9 mouse cellular contexts compared by ENCODE assay signal in the genomic region with DNA sequence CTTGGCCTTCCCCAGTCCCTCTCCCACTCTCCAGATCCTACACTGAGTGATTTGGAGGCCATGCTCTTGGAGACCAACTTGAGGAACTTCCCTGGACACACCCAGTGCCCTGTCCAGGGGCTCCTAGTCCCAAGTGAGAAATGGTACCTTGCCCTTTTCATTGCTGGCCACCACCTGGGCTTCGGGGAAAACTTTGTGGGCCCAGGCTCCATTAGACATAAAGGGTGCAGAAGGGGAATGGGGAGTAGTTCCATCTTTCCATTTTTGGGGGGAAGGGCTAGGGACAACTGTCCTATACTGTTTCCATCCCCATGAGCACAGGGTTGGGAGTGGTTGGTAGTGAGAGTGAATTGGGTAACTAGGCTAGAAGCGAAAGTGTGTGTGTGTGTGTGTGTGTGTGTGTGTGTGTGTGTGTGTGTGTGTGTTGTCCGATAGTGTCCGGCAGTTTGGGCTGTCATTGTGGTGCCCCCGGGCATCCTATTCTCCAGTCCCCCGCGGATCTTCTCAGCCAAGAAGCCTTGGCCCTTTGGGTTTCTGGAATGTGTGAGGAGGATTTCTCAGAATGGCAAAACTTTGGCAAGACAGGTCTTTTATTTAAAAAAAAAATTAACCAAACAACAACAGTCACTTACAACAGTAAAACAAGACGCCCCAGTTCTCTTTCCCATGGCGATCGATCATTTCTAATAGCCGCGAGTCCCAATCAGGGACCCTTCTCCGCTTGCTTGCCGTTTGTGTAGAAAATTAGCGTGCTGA. TPM values are rescaled to one million over a fixed set of nuclear protein-coding genes. Genes with fewer than 3 reads are reported as not detected.
DNase-seq lines count a peak whose midpoint lies in the region; TF ChIP-seq lines count a peak whose summit lies in the region.
"Had no signal": no experiment of that assay in that cellular context is flagged by ENCODE, and none has a peak within 500 bp of the region (broad histone marks: within the 10 kb centered on the region; RNA-seq: fewer than 3 reads in every experiment).

No protein-coding gene starts in this region.

- no peaks in the 10 kb centered on the region for H3K4me1 ChIP-seq in kidney, adult 2 months (ENCODE audit: control insufficient read depth, insufficient read depth, low read length)
- H3K4me1 ChIP-seq in bone marrow, adult 2 months (ENCODE audit: control insufficient read depth, insufficient read depth, low read length), result no peaks in the 10 kb centered on the region
- peaks cover 45% of the 10 kb centered on the region for H3K4me1 ChIP-seq in limb, embryonic 10.5 days
- H3K4me1 ChIP-seq in small intestine, adult 2 months (ENCODE audit: control insufficient read depth, insufficient read depth, insufficient read length, low read length), result 0 out of 2 replicates have a peak, but pooled peaks cover 2% of the 10 kb centered on the region

- no peaks in the 10 kb centered on the region for H3K36me3 ChIP-seq in kidney, adult 2 months (ENCODE audit: control insufficient read depth, insufficient read depth, low read length)
- no peaks in the 10 kb centered on the region for H3K36me3 ChIP-seq in limb, embryonic 10.5 days
- H3K36me3 ChIP-seq in small intestine, adult 2 months (ENCODE audit: control insufficient read depth, insufficient read depth, low read length), result no peaks in the 10 kb centered on the region

- TF ChIP-seq POLR2A in kidney, adult 2 months (IDR thresholded peaks at IDR 0.05; ENCODE audit: low read depth, low read length), result no peak
- no peak for TF ChIP-seq POLR2A in bone marrow, adult 2 months (IDR thresholded peaks at IDR 0.05; ENCODE audit: borderline replicate concordance, control insufficient read depth, low read depth, low read length)
- TF ChIP-seq POLR2A in small intestine, adult 2 months (IDR thresholded peaks at IDR 0.05; ENCODE audit: low read depth, low read length), result no peak

- H3K4me3 ChIP-seq in kidney, adult 2 months (ENCODE audit: insufficient read depth, low read depth, low read length), result peak overlapping the region; percentile 55
- peak overlapping the region; percentile 64 for H3K4me3 ChIP-seq in bone marrow, adult 2 months (replicated peaks; ENCODE audit: control insufficient read depth, low read depth, low read length)
- peak overlapping the region; percentile 67 for H3K4me3 ChIP-seq in limb, embryonic 10.5 days
- H3K4me3 ChIP-seq in small intestine, adult 2 months (ENCODE audit: low read depth, low read length), result peak overlapping the region; percentile 51

- TF ChIP-seq CTCF in kidney, adult 2 months (conservative IDR thresholded peaks at IDR 0.05; ENCODE audit: insufficient read depth, insufficient read length, low read depth, low read length), result no peak
- TF ChIP-seq CTCF in bone marrow, adult 2 months (IDR thresholded peaks at IDR 0.05; ENCODE audit: control insufficient read depth, insufficient read depth, low read length), result no peak
- no peak for TF ChIP-seq CTCF in small intestine, adult 2 months (IDR thresholded peaks at IDR 0.05; ENCODE audit: extremely low read depth, insufficient read length, insufficient replicate concordance, low read depth, low read length)

- 5% methylated on average over 15 of the region's 15 CpGs for WGBS in kidney, adult 2 months
- 6% methylated on average over 15 of the region's 15 CpGs for WGBS in bone marrow, adult 2 months
- 2% methylated on average over 15 of the region's 15 CpGs for WGBS in limb, embryonic 10.5 days
- WGBS in small intestine, adult 2 months, result 7% methylated on average over 15 of the region's 15 CpGs

- DNase-seq in kidney, adult 2 months, result peak; percentile 32
- DNase-seq in kidney, adult 8-10 months, result no peak
- peak; percentile 44 for DNase-seq in heart, adult 8-10 months (ENCODE audit: low spot score)
- peak; percentile 45 for DNase-seq in limb, embryonic 10.5 days (ENCODE audit: low spot score)
- DNase-seq in urinary bladder, adult 18-20 months (ENCODE audit: low spot score in 2 of 2), result no peak
- DNase-seq in layer of hippocampus, adult 9-11 months, result no peak

- H3K27me3 ChIP-seq in kidney, adult 2 months (replicated peaks; ENCODE audit: control insufficient read depth, insufficient read depth, low read length), result no peaks in the 10 kb centered on the region; the same call in 1 of the 2 replicates
- H3K27me3 ChIP-seq in limb, embryonic 10.5 days (ENCODE audit: low read depth, poor library complexity, severe bottlenecking), result peaks cover 62% of the 10 kb centered on the region
- H3K27me3 ChIP-seq in small intestine, adult 2 months (ENCODE audit: control insufficient read depth, insufficient read depth, low read length), result peaks cover 42% of the 10 kb centered on the region

- H3K27ac ChIP-seq in kidney, adult 2 months (ENCODE audit: insufficient read depth, low read depth, low read length), result peak overlapping the region; percentile 18; the same call in 1 of the 2 replicates
- H3K27ac ChIP-seq in bone marrow, adult 2 months (ENCODE audit: control insufficient read depth, insufficient read depth, low read depth, low read length, poor library complexity), result peak overlapping the region; percentile 56
- peak overlapping the region; percentile 89 for H3K27ac ChIP-seq in limb, embryonic 10.5 days
- peak overlapping the region; percentile 20 for H3K27ac ChIP-seq in small intestine, adult 2 months (ENCODE audit: insufficient read depth, low read depth, low read length)

- no peaks in the 10 kb centered on the region for H3K9me3 ChIP-seq in limb, embryonic 10.5 days (replicated peaks)

RNA-seq across cellular contexts. Expression of a gene that starts 2.2 kb away (rescaled TPM):
- 11.9 and 12.2 TPM in 2 replicates for polyA plus RNA-seq in kidney, adult 2 months (2012; rRNA removed)
- 70.8 and 188 TPM in 2 replicates for polyA plus RNA-seq in bone marrow, adult 2 months (2011; ENCODE audit: insufficient read depth, insufficient read length, low replicate concordance, missing spikeins)
- 10 to 100 TPM; 10.5 to 15.1 (median 11.7) TPM for total RNA-seq in heart, adult 8-10 months (2022)
- polyA plus RNA-seq in limb, embryonic 10.5 days (2016; fragmentation: Nextera tagmentation; extraction: Ambion mirVana), result 7.4 and 23.8 TPM in 2 replicates
- polyA plus RNA-seq in small intestine, adult 2 months (2012; rRNA removed), result 1.5 and 2.5 TPM in 2 replicates
- total RNA-seq: hematopoietic stem cell, adult 5-6 weeks had no signal

Comparison
In these comparisons a context has a peak if more than half of its experiments do, and no peak if none do; other contexts are left out.
1. DNase-seq: peak in kidney, adult 2 months (single experiment), heart, adult 8-10 months (single experiment) and limb, embryonic 10.5 days (single experiment); none in kidney, adult 8-10 months (0 of 2), urinary bladder, adult 18-20 months (0 of 2) and layer of hippocampus, adult 9-11 months (single experiment).
2. H3K27ac ChIP-seq: peak in every context shown above with its lines; median percentile 89 in limb, embryonic 10.5 days; 56 in bone marrow, adult 2 months; 20 in small intestine, adult 2 months; 18 in kidney, adult 2 months.
3. Peak in every context shown above with its lines, with median percentiles within 50 percentile points of each other: H3K4me3 ChIP-seq.